Mouse (Mus musculus) B cell, adult 2 months (primary cell): ENCODE measurements around the gene Usp1.

Experiments
- DNase-seq, 2 experiments: peaks; one replicate each; pipeline ENCODE4 v3.0.0; 2022

Usp1 gene

DNA sequence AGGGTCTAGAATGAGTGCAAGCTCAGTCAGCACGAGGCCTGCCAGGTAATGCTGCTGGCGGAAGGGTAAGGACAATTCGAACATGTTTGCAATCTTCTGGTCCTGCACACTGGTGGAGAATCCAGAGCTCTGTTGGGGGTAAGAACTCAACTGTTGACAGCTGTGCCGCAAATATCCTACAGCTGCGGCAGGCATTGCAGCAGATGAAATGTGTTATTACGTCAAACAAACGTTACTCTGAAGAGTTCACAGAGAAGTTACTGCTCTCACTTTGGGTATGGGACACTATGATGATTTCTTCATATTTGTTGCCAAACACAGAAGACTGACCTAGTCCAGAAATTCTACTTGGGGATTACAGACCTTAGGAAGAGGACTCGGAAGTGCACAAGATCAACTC lies 61.1 kb downstream of the Usp1 start:
- DNase-seq: no peak
